Mouse (Mus musculus) brain, embryonic 14.5 days (tissue): Measurements from ENCODE around the gene 1700066M21Rik. TPM values are rescaled to one million over a fixed set of nuclear protein-coding genes. Genes with fewer than 3 reads are reported as not detected.
A peak's percentile ranks its signal among the peaks of the same experiment; 100 is the strongest.

ENCODE experiments used
- DNase-seq: peaks from one replicate; pipeline ENCODE4 v3.0.0-alpha.2; 2011; ENCODE audit warnings: low read depth
- CTCF ChIP-seq: fragments of 200-500 bp; IDR thresholded peaks from 2 replicates; pipeline ENCODE4 v1.5.1; 2012; ENCODE audit warnings: inconsistent platforms, mild to moderate bottlenecking, moderate library complexity, borderline replicate concordance; ENCODE audit not compliant: insufficient read depth, insufficient read length; ENCODE audit errors: extremely low read depth
- POLR2A ChIP-seq: fragments of 200-500 bp; IDR thresholded peaks from 2 replicates; pipeline ENCODE4 v1.6.1; 2012; ENCODE audit warnings: mild to moderate bottlenecking, inconsistent platforms, borderline replicate concordance; ENCODE audit not compliant: poor library complexity, insufficient read depth, insufficient read length, severe bottlenecking; ENCODE audit errors: extremely low read depth
- polyA plus RNA-seq: library from polyadenylated mRNA; depleted of rRNA; stranded (reverse); fragments of >200 nt; gene quantifications from 2 replicates; pipeline ENCODE4 v1.2.3, GENCODE M21; 2012; rRNA removed

Gene 1700066M21Rik
- polyA plus RNA-seq, 1 experiment: 9.9 TPM

GRCm38 (mm10) chr1:57400877-57401276 is 23.5 kb downstream of the 1700066M21Rik start:
- no peak for DNase-seq
- no peak for TF ChIP-seq CTCF
- TF ChIP-seq POLR2A: no peak

- TF ChIP-seq POLR2A (no peak), CTCF (no peak)
- DNase-seq: no peak
Measured at GRCm38 (mm10) chr1:57402116-57402515, 24.7 kb downstream of the 1700066M21Rik start.

DNA sequence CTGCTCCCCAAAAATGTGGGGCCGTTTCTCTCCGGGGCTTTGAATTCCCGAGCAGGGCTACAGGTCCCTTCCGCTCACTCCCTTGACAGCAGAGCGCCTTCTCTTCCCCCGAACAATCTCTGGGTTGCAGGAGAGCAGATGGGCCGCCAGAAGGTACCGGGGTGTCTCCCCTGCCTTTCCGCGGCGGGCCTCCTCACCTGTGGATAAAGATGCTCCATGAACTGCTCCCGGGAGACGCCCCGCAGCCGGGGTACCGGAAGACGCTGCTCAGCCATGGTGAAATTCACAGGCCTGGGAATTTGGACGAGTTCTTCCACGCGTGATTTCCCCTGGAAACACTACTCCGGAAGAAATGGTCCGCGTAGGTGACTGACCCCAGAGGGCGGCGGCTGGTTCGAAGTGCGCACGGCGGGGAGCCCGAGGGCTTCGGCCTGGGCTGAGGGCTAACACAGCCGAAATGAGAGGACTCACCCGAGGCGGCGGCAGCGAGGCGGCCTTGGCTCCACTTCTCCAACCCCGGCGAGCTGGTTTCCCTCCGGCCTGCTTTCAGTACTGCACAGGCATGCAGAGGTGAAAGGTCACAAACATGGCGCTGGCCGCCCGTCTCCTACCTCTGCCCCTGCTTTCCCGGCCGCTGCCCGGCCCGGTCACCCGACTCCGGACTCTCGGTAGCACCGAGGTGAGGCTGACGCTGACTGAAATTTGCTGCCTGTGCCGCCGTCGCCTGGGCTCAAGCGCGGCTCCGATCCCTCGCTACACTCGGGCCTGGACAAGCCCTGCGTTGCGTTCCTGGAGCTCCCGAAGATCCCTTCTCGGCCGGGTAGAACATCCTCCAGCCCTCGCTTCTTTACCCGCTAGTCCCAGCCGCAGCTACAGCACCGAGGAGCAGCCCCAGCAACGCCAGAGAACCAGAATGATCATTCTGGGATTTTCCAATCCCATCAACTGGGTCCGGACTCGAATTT is 29.0 kb downstream of the 1700066M21Rik start, which contains the start of the genes Maip1 and Tyw5:
Gene Maip1 (plus strand): TSS at position 142 of the 965 bp plus-strand sequence.
Gene Tyw5 (minus strand): TSS at position 915 of the 965 bp plus-strand sequence.
- DNase-seq: peak; percentile 93
- TF ChIP-seq POLR2A: peak; percentile 41; the same call in 1 of the 2 replicates
- no peak for TF ChIP-seq CTCF

DNA sequence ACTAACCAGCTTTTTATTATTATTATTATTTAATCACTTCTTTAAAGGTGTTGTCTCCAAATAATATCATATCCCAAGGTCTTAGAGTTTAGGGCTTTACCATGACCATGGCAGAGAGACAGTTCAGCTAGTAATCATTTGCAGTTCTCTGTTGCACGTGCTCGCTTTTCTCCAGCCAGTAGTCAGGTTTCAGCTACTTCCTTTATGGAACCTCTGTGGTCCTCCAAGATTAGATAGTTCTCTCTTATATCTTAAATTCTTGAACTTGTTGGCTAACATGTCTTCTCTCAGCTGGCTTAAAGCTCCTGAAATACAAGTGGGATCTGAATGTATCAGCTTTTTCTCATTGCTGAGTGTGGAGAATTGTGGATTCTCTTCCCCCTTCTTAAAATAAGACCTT is 31.6 kb downstream of the 1700066M21Rik start:
- TF ChIP-seq POLR2A (no peak), CTCF (no peak)
- no peak for DNase-seq

DNA sequence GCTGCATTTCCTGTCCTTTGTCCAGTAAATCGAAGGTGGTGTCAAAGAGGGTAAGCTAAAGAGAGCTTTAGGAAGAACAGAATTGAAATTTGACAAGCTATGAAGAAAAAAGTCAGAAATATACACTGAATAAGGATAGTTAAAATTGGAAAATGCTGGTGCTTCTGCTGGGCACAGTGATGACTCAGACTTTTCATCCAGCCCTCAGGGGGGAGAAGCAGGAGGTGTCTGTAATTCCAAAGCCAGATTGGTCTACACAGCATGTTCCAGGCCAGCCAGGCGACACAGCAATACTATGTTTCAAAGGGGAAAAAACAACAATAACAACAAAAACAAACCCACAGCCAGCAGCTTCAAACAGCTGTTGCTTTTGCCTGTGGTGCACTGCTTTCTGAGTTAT is 36.0 kb downstream of the 1700066M21Rik start:
- DNase-seq: no peak
- TF ChIP-seq POLR2A (no peak), CTCF (no peak)

DNA sequence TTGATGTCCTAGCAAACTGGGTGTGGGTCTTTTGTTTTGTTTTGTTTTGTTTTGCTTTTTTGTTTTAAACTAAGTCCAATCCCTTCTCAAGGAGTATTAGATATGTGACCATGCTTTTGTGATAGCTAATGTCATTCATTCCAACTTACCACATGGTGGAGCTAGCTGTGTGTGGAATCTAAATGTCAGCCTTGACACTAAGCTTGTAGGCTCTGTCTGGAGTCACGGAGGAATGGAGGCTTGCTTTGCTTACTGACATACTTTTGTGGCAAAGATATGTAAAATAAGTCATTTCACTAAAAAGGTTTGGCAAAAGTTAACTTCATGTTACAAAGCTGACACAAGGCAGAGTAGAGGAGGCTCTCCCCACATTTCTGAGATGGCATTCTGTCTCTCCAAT is 46.3 kb downstream of the 1700066M21Rik start:
- TF ChIP-seq CTCF (peak; percentile 61; the same call in 1 of the 2 replicates), POLR2A (no peak)
- peak; percentile 90 for DNase-seq

GRCm38 (mm10) chr1:57428368-57429308 is 51.2 kb downstream of the 1700066M21Rik start:
- peak; percentile 84; the same call in 1 of the 2 replicates for TF ChIP-seq CTCF
- TF ChIP-seq POLR2A: no peak
- peak; percentile 95 for DNase-seq

DNA sequence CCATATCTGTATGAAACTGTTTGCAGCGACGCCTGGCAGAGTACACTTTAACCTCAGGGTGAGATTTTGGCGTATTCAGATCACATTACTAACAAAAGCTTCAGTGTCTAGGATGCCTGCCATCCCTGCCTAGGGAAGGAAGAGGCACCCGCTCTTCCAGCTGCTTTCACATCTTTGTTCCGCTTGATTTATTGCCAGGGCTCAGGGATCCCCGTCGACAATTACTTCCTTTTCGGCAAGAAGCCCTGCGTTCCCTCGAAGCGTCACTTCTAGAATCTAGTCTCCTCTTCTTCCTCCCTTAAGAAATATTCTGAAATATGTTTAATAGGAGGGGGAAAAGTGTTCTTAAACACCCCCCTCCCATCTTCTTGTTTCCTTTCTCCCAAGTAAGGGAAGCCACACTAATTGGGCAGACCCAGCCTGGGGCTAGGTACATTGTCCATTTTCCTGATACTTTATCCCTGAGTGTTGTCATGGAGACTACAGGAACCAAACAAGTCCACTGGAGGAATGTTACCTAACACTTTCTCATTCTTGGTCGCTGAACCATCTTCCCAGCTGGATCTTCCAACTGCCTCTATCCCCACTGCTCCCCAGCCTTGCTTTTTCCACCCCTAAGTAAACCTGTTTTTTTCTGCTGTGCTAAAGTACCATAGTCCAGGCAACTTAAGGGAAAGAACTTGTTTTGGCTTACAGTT is 52.5 kb downstream of the 1700066M21Rik start:
- TF ChIP-seq CTCF: no peak
- TF ChIP-seq POLR2A: no peak
- peak; percentile 86 for DNase-seq

DNA sequence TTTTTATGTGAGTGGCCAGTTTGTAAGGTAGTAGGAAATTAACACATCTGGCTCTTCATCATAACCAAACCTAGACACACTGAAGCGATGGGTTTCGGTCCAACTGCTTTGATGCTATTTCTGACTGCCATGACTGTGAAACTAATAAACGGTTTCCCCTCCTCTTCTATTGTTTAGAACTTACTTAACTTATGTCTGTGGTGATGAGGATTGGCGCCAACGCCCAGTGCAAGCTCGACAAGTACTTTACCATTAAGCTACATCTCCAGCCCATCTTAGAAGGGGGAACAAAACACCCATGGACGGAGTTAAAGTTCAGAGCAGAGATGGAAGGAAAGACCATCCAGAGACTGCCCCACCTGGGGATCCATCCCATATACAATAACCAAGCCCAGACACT is 55.7 kb downstream of the 1700066M21Rik start:
- no peak for DNase-seq
- TF ChIP-seq CTCF (no peak), POLR2A (no peak)

Other genes starting within 250 kb of the 1700066M21Rik start
- gene Maip1, start 28.7 kb downstream of the 1700066M21Rik start, polyA plus RNA-seq: 11.7 and 11.9 TPM in 2 replicates
- 19.3 and 21.5 TPM in 2 replicates for gene Tyw5, start 29.5 kb downstream of the 1700066M21Rik start, polyA plus RNA-seq